Mouse (Mus musculus): Measurements from ENCODE around the gene Col23a1.
A peak's percentile ranks its signal among the peaks of the same experiment; 100 is the strongest.

Gene Col23a1

GRCm38 (mm10) chr11:51431287-51431686 lies 141.6 kb downstream of the Col23a1 start:
- no peak for DNase-seq (ENCODE audit: inconsistent ontology term)

- no peak for DNase-seq (ENCODE audit: inconsistent ontology term)
These were observed 142.2 kb downstream of the Col23a1 start for GRCm38 (mm10) chr11:51431968-51432367.

GRCm38 (mm10) chr11:51442006-51442405 lies 152.3 kb downstream of the Col23a1 start:
- no peak for DNase-seq (ENCODE audit: inconsistent ontology term)

- no peak for DNase-seq (ENCODE audit: inconsistent ontology term)
These were observed 152.9 kb downstream of the Col23a1 start for GRCm38 (mm10) chr11:51442599-51442998.

- no peak for DNase-seq (ENCODE audit: inconsistent ontology term)
These were observed 154.1 kb downstream of the Col23a1 start for GRCm38 (mm10) chr11:51443818-51444217.

GRCm38 (mm10) chr11:51444649-51445048 lies 154.9 kb downstream of the Col23a1 start:
- no peak for DNase-seq (ENCODE audit: inconsistent ontology term)

GRCm38 (mm10) chr11:51446711-51447425 lies 157.1 kb downstream of the Col23a1 start:
- DNase-seq (ENCODE audit: inconsistent ontology term): no peak

GRCm38 (mm10) chr11:51448256-51448655 lies 158.5 kb downstream of the Col23a1 start:
- DNase-seq (ENCODE audit: inconsistent ontology term): no peak

GRCm38 (mm10) chr11:51448680-51449079 lies 159.0 kb downstream of the Col23a1 start:
- DNase-seq (ENCODE audit: inconsistent ontology term): no peak

- DNase-seq (ENCODE audit: inconsistent ontology term): no peak
These were observed 160.2 kb downstream of the Col23a1 start for GRCm38 (mm10) chr11:51449881-51450280.

- no peak for DNase-seq (ENCODE audit: inconsistent ontology term)
These were observed 161.6 kb downstream of the Col23a1 start for GRCm38 (mm10) chr11:51451281-51451680.

- no peak for DNase-seq (ENCODE audit: inconsistent ontology term)
These were observed 162.2 kb downstream of the Col23a1 start for GRCm38 (mm10) chr11:51451925-51452324.

- DNase-seq (ENCODE audit: inconsistent ontology term): no peak
These were observed 164.0 kb downstream of the Col23a1 start for GRCm38 (mm10) chr11:51453742-51454141.

GRCm38 (mm10) chr11:51455501-51455900 lies 165.8 kb downstream of the Col23a1 start:
- no peak for DNase-seq (ENCODE audit: inconsistent ontology term)

GRCm38 (mm10) chr11:51457624-51458023 lies 167.9 kb downstream of the Col23a1 start:
- peak; percentile 60 for DNase-seq (ENCODE audit: inconsistent ontology term)

GRCm38 (mm10) chr11:51458649-51459048 lies 168.9 kb downstream of the Col23a1 start:
- DNase-seq (ENCODE audit: inconsistent ontology term): no peak

GRCm38 (mm10) chr11:51459569-51460043 lies 169.9 kb downstream of the Col23a1 start:
- no peak for DNase-seq (ENCODE audit: inconsistent ontology term)

- no peak for DNase-seq (ENCODE audit: inconsistent ontology term)
These were observed 179.0 kb downstream of the Col23a1 start for GRCm38 (mm10) chr11:51468737-51469136.

- no peak for DNase-seq (ENCODE audit: inconsistent ontology term)
These were observed 179.7 kb downstream of the Col23a1 start for GRCm38 (mm10) chr11:51469341-51469831.

- DNase-seq (ENCODE audit: inconsistent ontology term): no peak
These were observed 180.8 kb downstream of the Col23a1 start for GRCm38 (mm10) chr11:51470383-51471144.

- no peak for DNase-seq (ENCODE audit: inconsistent ontology term)
These were observed 184.0 kb downstream of the Col23a1 start for GRCm38 (mm10) chr11:51473686-51474085.

- peak; percentile 45 for DNase-seq (ENCODE audit: inconsistent ontology term)
These were observed 186.8 kb downstream of the Col23a1 start for GRCm38 (mm10) chr11:51476543-51476942.

- DNase-seq (ENCODE audit: inconsistent ontology term): no peak
These were observed 187.9 kb downstream of the Col23a1 start for GRCm38 (mm10) chr11:51477571-51477970.
